Mouse (Mus musculus) lung, postnatal 0 days (tissue): ENCODE data around the gene Gm6993.
A peak's percentile ranks its signal among the peaks of the same experiment; 100 is the strongest.

Experiments used
- CTCF ChIP-seq: IDR thresholded peaks from 2 replicates; pipeline ENCODE4 v1.5.1; 2016; ENCODE audit warnings: antibody characterized with exemption, mild to moderate bottlenecking
- EP300 ChIP-seq: IDR thresholded peaks from 2 replicates; pipeline ENCODE4 v1.6.1; 2016; ENCODE audit warnings: antibody characterized with exemption, mild to moderate bottlenecking, control low read depth

DNA sequence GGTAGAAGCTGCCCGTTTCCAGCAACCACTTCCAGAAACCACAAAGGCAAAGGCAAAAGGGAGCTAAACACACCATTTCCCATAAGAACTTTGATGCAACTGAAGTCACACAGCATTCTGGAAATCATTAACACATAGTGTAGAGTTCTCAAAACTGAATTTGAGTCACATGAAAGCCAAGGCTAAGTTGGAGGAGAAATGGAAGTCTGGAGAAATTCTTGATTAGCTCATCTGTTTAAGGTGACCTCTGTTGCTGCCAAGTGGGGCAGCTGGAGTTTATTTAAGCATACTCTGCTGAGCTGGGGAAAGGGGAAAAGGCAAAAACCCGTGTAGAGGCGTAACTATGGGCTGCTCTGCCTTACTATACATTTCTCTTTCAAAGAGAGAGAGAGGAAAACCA, 21.8 kb upstream of the Gm6993 start:
- TF ChIP-seq CTCF: no peak
- peak; percentile 83 for TF ChIP-seq EP300
